Mouse (Mus musculus) forebrain, postnatal 0 days (tissue): ENCODE measurements at regions not wholly inside any gene's neighbourhood (a gene's known extent, or its start where the extent isn't known, plus 50 kb on each side); places are given as distances from the start of the nearest gene placed in this dataset.

Source experiments
- ATAC-seq: fragments of 200-750 bp; cut with Nextera tagmentation; 2 replicates; pipeline ENCODE4 v1.8.0; 2017; ENCODE audit warnings: mild to moderate bottlenecking, moderate library complexity
- DNase-seq: peaks from one replicate; pipeline ENCODE4 v3.0.0-alpha.2; 2015
- H3K27ac ChIP-seq: fragments of 300-500 bp; sonication (generic); 2 replicates; pipeline ENCODE4 v1.5.1; 2014; ENCODE audit warnings: low read depth, mild to moderate bottlenecking, antibody characterized with exemption, low read length, moderate library complexity, mixed read lengths
- H3K27me3 ChIP-seq: fragments of 300-500 bp; sonication (generic); 2 replicates; pipeline ENCODE4 v1.6.1; 2014; ENCODE audit warnings: mild to moderate bottlenecking, low read length, mixed read lengths; ENCODE audit not compliant: insufficient read depth
- H3K36me3 ChIP-seq: fragments of 300-500 bp; sonication (generic); 2 replicates; pipeline ENCODE4 v1.6.1; 2014; ENCODE audit warnings: mild to moderate bottlenecking, moderate library complexity; ENCODE audit not compliant: insufficient read depth
- H3K4me1 ChIP-seq: fragments of 300-500 bp; sonication (generic); 2 replicates; pipeline ENCODE4 v1.6.1; 2014; ENCODE audit warnings: antibody characterized with exemption; ENCODE audit not compliant: insufficient read depth
- H3K4me2 ChIP-seq: fragments of 300-500 bp; sonication (generic); 2 replicates; pipeline ENCODE4 v1.6.1; 2014; ENCODE audit warnings: low read depth, mild to moderate bottlenecking, moderate library complexity
- H3K4me3 ChIP-seq: fragments of 300-500 bp; sonication (generic); 2 replicates; pipeline ENCODE4 v1.5.1; 2014; ENCODE audit warnings: low read depth, low read length, mixed read lengths
- H3K9ac ChIP-seq: fragments of 300-500 bp; sonication (generic); 2 replicates; pipeline ENCODE4 v1.6.1; 2014; ENCODE audit warnings: mild to moderate bottlenecking
- H3K9me3 ChIP-seq: fragments of 300-500 bp; sonication (generic); 2 replicates; pipeline ENCODE4 v1.6.1; 2016; ENCODE audit warnings: low read length
- CTCF ChIP-seq: sonication (generic); IDR thresholded peaks from 2 replicates; pipeline ENCODE4 v1.5.1; 2016; ENCODE audit warnings: antibody characterized with exemption, control low read depth, low read depth
- WGBS: fragments of 180-500 bp; shearing (Covaris S2); extraction: QIAGEN DNeasy Blood & Tissue Kit; methylation state at CpG from one replicate; pipeline ENCODE4 v1.1.7; 2014; 5-methylcytosine and 5-hydroxymethylcytosine counted together

- Histone ChIP-seq H3K9ac (no peak overlapping the region), H3K4me1 (no peaks in the 10 kb centered on the region), H3K4me2 (no peak overlapping the region), H3K27me3 (no peaks in the 10 kb centered on the region), H3K36me3 (no peaks in the 10 kb centered on the region), H3K9me3 (no peaks in the 10 kb centered on the region), H3K27ac (no peak overlapping the region), H3K4me3 (no peak overlapping the region)
- WGBS, result 79% methylated on average over 5 of the region's 5 CpGs
- ATAC-seq, result no peak
- DNase-seq, result no peak
- TF ChIP-seq CTCF, result no peak
Observed at GRCm38 (mm10) chr2:159446434-159446833, 651.8 kb downstream of the Dhx35 start.

GRCm38 (mm10) chr2:159446886-159447285 lies 652.3 kb downstream of the Dhx35 start:
- Histone ChIP-seq H3K9ac (no peak overlapping the region), H3K4me1 (no peaks in the 10 kb centered on the region), H3K36me3 (no peaks in the 10 kb centered on the region), H3K4me2 (no peak overlapping the region), H3K27me3 (no peaks in the 10 kb centered on the region), H3K4me3 (no peak overlapping the region), H3K27ac (no peak overlapping the region), H3K9me3 (no peaks in the 10 kb centered on the region)
- ATAC-seq (no peak), DNase-seq (no peak)
- TF ChIP-seq CTCF, result no peak
- WGBS, result 77% methylated on average over 5 of the region's 5 CpGs

- H3K27ac ChIP-seq, result no peak overlapping the region
- no peaks in the 10 kb centered on the region for H3K4me1 ChIP-seq
- no peak for DNase-seq
- H3K9me3 ChIP-seq, result no peaks in the 10 kb centered on the region
- H3K4me2 ChIP-seq, result no peak overlapping the region
- no peak overlapping the region for H3K9ac ChIP-seq
- 93% methylated on average over 5 of the region's 5 CpGs for WGBS
- ATAC-seq, result no peak
- H3K36me3 ChIP-seq, result no peaks in the 10 kb centered on the region
- H3K27me3 ChIP-seq, result no peaks in the 10 kb centered on the region
- no peak for TF ChIP-seq CTCF
- H3K4me3 ChIP-seq, result no peak overlapping the region
Observed at GRCm38 (mm10) chr2:159448976-159449375, 654.4 kb downstream of the Dhx35 start.

- no peak overlapping the region for H3K9ac ChIP-seq
- WGBS, result 76% methylated on average over 9 of the region's 9 CpGs
- no peak for TF ChIP-seq CTCF
- DNase-seq (no peak), ATAC-seq (no peak)
- no peaks in the 10 kb centered on the region for H3K36me3 ChIP-seq
- no peaks in the 10 kb centered on the region for H3K27me3 ChIP-seq
- no peaks in the 10 kb centered on the region for H3K4me1 ChIP-seq
- H3K27ac ChIP-seq, result no peak overlapping the region
- H3K9me3 ChIP-seq, result no peaks in the 10 kb centered on the region
- no peak overlapping the region for H3K4me3 ChIP-seq
- no peak overlapping the region for H3K4me2 ChIP-seq
Observed at GRCm38 (mm10) chr2:159451439-159451838, 656.8 kb downstream of the Dhx35 start.

GRCm38 (mm10) chr2:159481399-159482080 lies 686.9 kb downstream of the Dhx35 start:
- H3K4me1 ChIP-seq, result no peaks in the 10 kb centered on the region
- ATAC-seq, result no peak
- no peak overlapping the region for H3K9ac ChIP-seq
- H3K36me3 ChIP-seq, result no peaks in the 10 kb centered on the region
- no peaks in the 10 kb centered on the region for H3K9me3 ChIP-seq
- WGBS, result 78% methylated on average over 6 of the region's 6 CpGs
- no peak for DNase-seq
- TF ChIP-seq CTCF, result no peak
- no peak overlapping the region for H3K4me2 ChIP-seq
- H3K4me3 ChIP-seq, result no peak overlapping the region
- H3K27ac ChIP-seq, result no peak overlapping the region
- H3K27me3 ChIP-seq, result no peaks in the 10 kb centered on the region; the same call in 1 of the 2 replicates

GRCm38 (mm10) chr2:159491090-159491489 lies 696.5 kb downstream of the Dhx35 start:
- DNase-seq, result no peak
- H3K9me3 ChIP-seq, result no peaks in the 10 kb centered on the region
- TF ChIP-seq CTCF, result no peak
- no peak overlapping the region for H3K4me2 ChIP-seq
- WGBS, result 38% methylated on average over 3 of the region's 3 CpGs
- H3K9ac ChIP-seq, result no peak overlapping the region
- no peaks in the 10 kb centered on the region for H3K27me3 ChIP-seq
- H3K4me3 ChIP-seq, result no peak overlapping the region
- H3K36me3 ChIP-seq, result no peaks in the 10 kb centered on the region
- H3K27ac ChIP-seq, result no peak overlapping the region
- no peaks in the 10 kb centered on the region for H3K4me1 ChIP-seq
- ATAC-seq, result no peak

GRCm38 (mm10) chr2:159498691-159499090 lies 704.1 kb downstream of the Dhx35 start:
- 80% methylated on average over 2 of the region's 2 CpGs for WGBS
- H3K36me3 ChIP-seq, result no peaks in the 10 kb centered on the region
- TF ChIP-seq CTCF, result no peak
- no peaks in the 10 kb centered on the region for H3K4me1 ChIP-seq
- H3K27ac ChIP-seq, result no peak overlapping the region
- H3K9me3 ChIP-seq, result no peaks in the 10 kb centered on the region
- DNase-seq (no peak), ATAC-seq (no peak)
- no peak overlapping the region for H3K4me3 ChIP-seq
- H3K27me3 ChIP-seq, result no peaks in the 10 kb centered on the region
- H3K4me2 ChIP-seq, result no peak overlapping the region
- no peak overlapping the region for H3K9ac ChIP-seq
